Comparison of ENCODE assay signal across 8 mouse cellular contexts in the genomic region with DNA sequence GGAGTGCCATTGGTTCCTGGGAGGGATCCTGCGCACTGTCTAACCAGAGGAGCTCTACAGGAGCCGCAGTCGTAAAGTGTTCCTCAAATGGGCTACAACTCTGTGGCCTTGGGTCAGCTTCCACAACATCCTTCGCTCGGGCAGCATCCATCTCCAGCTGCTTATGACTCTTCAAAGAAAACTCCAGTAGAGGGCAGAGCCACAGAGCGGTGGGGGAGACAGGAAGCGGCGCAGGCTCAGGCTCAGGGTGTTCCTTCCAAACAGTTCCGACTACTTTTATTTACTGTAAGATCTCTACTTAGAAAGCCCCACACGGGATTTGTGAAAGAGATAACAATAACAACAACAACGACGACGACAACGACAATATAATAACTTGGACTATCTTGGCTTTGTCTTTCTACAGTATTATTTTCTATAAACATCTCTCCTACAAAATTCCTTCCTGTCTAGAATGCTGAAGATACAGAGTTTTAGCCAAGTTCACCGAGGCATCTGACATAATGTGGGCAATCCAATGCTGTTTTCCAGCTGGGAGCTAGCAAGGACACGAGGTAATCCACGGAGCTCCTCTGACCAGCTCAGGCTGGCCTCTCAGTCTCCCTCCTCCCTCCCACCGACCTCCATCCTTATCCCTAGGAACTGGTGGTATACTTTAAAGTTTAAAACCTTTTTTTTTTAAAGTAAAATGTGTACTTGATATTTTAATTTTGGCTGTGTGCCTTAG.
DNase-seq lines count a peak whose midpoint lies in the region; ATAC-seq and TF ChIP-seq lines count a peak whose summit lies in the region.
"Had no signal": no experiment of that assay in that cellular context is flagged by ENCODE, and none has a peak within 500 bp of the region (broad histone marks: within the 10 kb centered on the region; RNA-seq: fewer than 3 reads in every experiment).

No protein-coding gene starts in this region.

- WGBS in midbrain, postnatal 0 days = 69% methylated on average over 18 of the region's 18 CpGs
- 67% methylated on average over 18 of the region's 18 CpGs for WGBS in midbrain, embryonic 14.5 days
- WGBS in embryonic facial prominence, embryonic 10.5 days = 61% methylated on average over 18 of the region's 18 CpGs
- WGBS in forebrain, embryonic 16.5 days = 64% methylated on average over 18 of the region's 18 CpGs
- 59% methylated on average over 18 of the region's 18 CpGs for WGBS in neural tube, embryonic 15.5 days

- H3K9me3 ChIP-seq in midbrain, postnatal 0 days (ENCODE audit: low read length) = no peaks in the 10 kb centered on the region
- no peaks in the 10 kb centered on the region for H3K9me3 ChIP-seq in midbrain, embryonic 14.5 days (ENCODE audit: control insufficient read depth, low read length)
- H3K9me3 ChIP-seq in embryonic facial prominence, embryonic 10.5 days = no peaks in the 10 kb centered on the region
- no peaks in the 10 kb centered on the region for H3K9me3 ChIP-seq in forebrain, embryonic 16.5 days (ENCODE audit: control insufficient read depth, low read length)
- no peaks in the 10 kb centered on the region for H3K9me3 ChIP-seq in neural tube, embryonic 15.5 days (replicated peaks)
- H3K9me3 ChIP-seq: limb, embryonic 15.5 days had no signal

- H3K4me3 ChIP-seq in midbrain, postnatal 0 days (ENCODE audit: low read depth, low read length) = no peak overlapping the region
- H3K4me3 ChIP-seq in midbrain, embryonic 14.5 days (replicated peaks; ENCODE audit: low read depth, low read length) = no peak overlapping the region
- no peak overlapping the region for H3K4me3 ChIP-seq in embryonic facial prominence, embryonic 10.5 days
- H3K4me3 ChIP-seq in forebrain, embryonic 16.5 days (replicated peaks; ENCODE audit: low read length) = no peak overlapping the region
- no peak overlapping the region for H3K4me3 ChIP-seq in neural tube, embryonic 15.5 days (replicated peaks)
- H3K4me3 ChIP-seq: limb, embryonic 15.5 days had no signal

- H3K9ac ChIP-seq in midbrain, postnatal 0 days (replicated peaks; ENCODE audit: low read length, poor library complexity, severe bottlenecking) = no peak overlapping the region
- no peak overlapping the region for H3K9ac ChIP-seq in midbrain, embryonic 14.5 days (replicated peaks; ENCODE audit: low read length)
- no peak overlapping the region for H3K9ac ChIP-seq in forebrain, embryonic 16.5 days (replicated peaks; ENCODE audit: low read depth, low read length)
- H3K9ac ChIP-seq in neural tube, embryonic 15.5 days (replicated peaks) = no peak overlapping the region
- H3K9ac ChIP-seq: limb, embryonic 15.5 days had no signal

- H3K36me3 ChIP-seq in midbrain, postnatal 0 days (ENCODE audit: insufficient read depth, low read length) = no peaks in the 10 kb centered on the region
- no peaks in the 10 kb centered on the region for H3K36me3 ChIP-seq in midbrain, embryonic 14.5 days (ENCODE audit: control insufficient read depth, insufficient read depth, low read length)
- no peaks in the 10 kb centered on the region for H3K36me3 ChIP-seq in embryonic facial prominence, embryonic 10.5 days (replicated peaks)
- H3K36me3 ChIP-seq in forebrain, embryonic 16.5 days (ENCODE audit: control insufficient read depth, insufficient read depth) = no peaks in the 10 kb centered on the region
- H3K36me3 ChIP-seq in neural tube, embryonic 15.5 days = no peaks in the 10 kb centered on the region
- H3K36me3 ChIP-seq: limb, embryonic 15.5 days had no signal

- no peaks in the 10 kb centered on the region for H3K27me3 ChIP-seq in midbrain, postnatal 0 days (ENCODE audit: insufficient read depth, low read length)
- no peaks in the 10 kb centered on the region for H3K27me3 ChIP-seq in midbrain, embryonic 14.5 days (ENCODE audit: control insufficient read depth, insufficient read depth, low read length)
- H3K27me3 ChIP-seq in embryonic facial prominence, embryonic 10.5 days (replicated peaks; ENCODE audit: low read depth, poor library complexity, severe bottlenecking) = no peaks in the 10 kb centered on the region
- H3K27me3 ChIP-seq in forebrain, embryonic 16.5 days (replicated peaks; ENCODE audit: control insufficient read depth, insufficient read depth, low read length) = no peaks in the 10 kb centered on the region
- no peaks in the 10 kb centered on the region for H3K27me3 ChIP-seq in neural tube, embryonic 15.5 days (replicated peaks)
- H3K27me3 ChIP-seq: limb, embryonic 15.5 days had no signal

- peak; percentile 52 for TF ChIP-seq CTCF in midbrain, postnatal 0 days (IDR thresholded peaks at IDR 0.05)

- H3K4me1 ChIP-seq in midbrain, postnatal 0 days (ENCODE audit: insufficient read depth, low read length) = no peaks in the 10 kb centered on the region
- no peaks in the 10 kb centered on the region for H3K4me1 ChIP-seq in midbrain, embryonic 14.5 days (ENCODE audit: control insufficient read depth, insufficient read depth, low read length)
- H3K4me1 ChIP-seq in embryonic facial prominence, embryonic 10.5 days = peaks cover 28% of the 10 kb centered on the region
- H3K4me1 ChIP-seq in forebrain, embryonic 16.5 days (replicated peaks; ENCODE audit: control insufficient read depth, insufficient read depth, low read length) = no peaks in the 10 kb centered on the region
- H3K4me1 ChIP-seq in neural tube, embryonic 15.5 days = 0 out of 2 replicates have a peak, but pooled peaks cover 4% of the 10 kb centered on the region

- H3K27ac ChIP-seq in midbrain, postnatal 0 days (ENCODE audit: low read depth, low read length) = no peak overlapping the region
- H3K27ac ChIP-seq in midbrain, embryonic 14.5 days (replicated peaks; ENCODE audit: low read depth, low read length) = no peak overlapping the region
- no peak overlapping the region for H3K27ac ChIP-seq in embryonic facial prominence, embryonic 10.5 days (replicated peaks)
- H3K27ac ChIP-seq in forebrain, embryonic 16.5 days (ENCODE audit: low read length) = no peak overlapping the region
- no peak overlapping the region for H3K27ac ChIP-seq in neural tube, embryonic 15.5 days (replicated peaks)
- H3K27ac ChIP-seq: limb, embryonic 15.5 days had no signal

- DNase-seq in midbrain, postnatal 0 days (ENCODE audit: low spot score) = no peak
- no peak for DNase-seq in midbrain, embryonic 14.5 days
- peak; percentile 43 for DNase-seq in embryonic facial prominence, embryonic 10.5 days (ENCODE audit: low spot score)
- peak; percentile 61 to 76 for DNase-seq in lung, postnatal 4 days

- no peak overlapping the region for H3K4me2 ChIP-seq in midbrain, postnatal 0 days (ENCODE audit: low read depth, low read length, poor library complexity, severe bottlenecking)
- no peak overlapping the region for H3K4me2 ChIP-seq in midbrain, embryonic 14.5 days (ENCODE audit: low read length)
- no peak overlapping the region for H3K4me2 ChIP-seq in forebrain, embryonic 16.5 days (ENCODE audit: low read length)
- no peak overlapping the region for H3K4me2 ChIP-seq in neural tube, embryonic 15.5 days
- H3K4me2 ChIP-seq: limb, embryonic 15.5 days had no signal

- no peak for ATAC-seq in midbrain, postnatal 0 days (ENCODE audit: low FRiP score)
- no peak for ATAC-seq in midbrain, embryonic 14.5 days (ENCODE audit: low FRiP score, low TSS enrichment)
- ATAC-seq in inflammation-experienced regulatory T-cells, adult 6 months = peak; percentile 30
- no peak for ATAC-seq in forebrain, embryonic 16.5 days
- no peak for ATAC-seq in neural tube, embryonic 15.5 days (ENCODE audit: low FRiP score)

Comparison
In these comparisons a context has a peak if more than half of its experiments do, and no peak if none do; other contexts are left out.
1. DNase-seq: peak in embryonic facial prominence, embryonic 10.5 days (single experiment) and lung, postnatal 4 days (2 of 2); none in midbrain, postnatal 0 days (single experiment) and midbrain, embryonic 14.5 days (single experiment).